Mouse (Mus musculus): ENCODE data around the gene Adora3.

DNA sequence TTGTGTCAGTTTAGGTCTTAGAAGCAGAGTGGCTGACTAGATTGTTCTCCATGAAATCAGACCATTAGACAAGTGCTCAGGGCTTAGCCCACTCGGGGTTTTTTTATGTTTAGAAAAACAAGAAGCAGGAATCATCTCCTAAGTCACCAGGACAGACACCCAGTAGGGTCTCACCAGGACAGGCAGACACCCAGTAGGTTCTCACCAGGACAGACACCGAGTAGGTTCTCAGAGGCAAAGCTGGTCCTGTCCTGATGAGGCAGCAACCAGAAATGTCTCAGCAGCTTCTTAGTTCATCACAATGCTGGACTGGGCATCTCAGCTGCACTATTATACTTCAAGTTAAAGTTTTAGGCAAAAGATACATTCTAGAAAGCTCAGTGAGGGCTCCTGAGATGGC lies 46.0 kb upstream of the Adora3 start:
- no peak for TF ChIP-seq CTCF (IDR thresholded peaks at IDR 0.05; ENCODE audit: low read depth)
- no peak for TF ChIP-seq EP300 (IDR thresholded peaks at IDR 0.05; ENCODE audit: low read depth)

Measured in liver, embryonic 14.5 days (tissue).